Mouse (Mus musculus) midbrain, postnatal 0 days (tissue): ENCODE data around the gene Slc25a31. TPM values are rescaled to one million over a fixed set of nuclear protein-coding genes. Genes with fewer than 3 reads are reported as not detected.

ENCODE experiments used
- ATAC-seq: fragments of 200-750 bp; cut with Nextera tagmentation; 2 replicates; pipeline ENCODE4 v1.8.0; 2017; ENCODE audit warnings: moderate number of reproducible peaks, mild to moderate bottlenecking, moderate TSS enrichment, moderate library complexity; ENCODE audit not compliant: low FRiP score
- DNase-seq: peaks from one replicate; pipeline ENCODE4 v3.0.0-alpha.2; 2015; ENCODE audit warnings: low spot score
- H3K27ac ChIP-seq: fragments of 300-500 bp; sonication (generic); 2 replicates; pipeline ENCODE4 v1.5.1; 2014; ENCODE audit warnings: low read depth, mild to moderate bottlenecking, low read length, mixed read lengths
- H3K27me3 ChIP-seq: fragments of 300-500 bp; sonication (generic); 2 replicates; pipeline ENCODE4 v1.6.1; 2014; ENCODE audit warnings: low read length, control low read depth, mixed read lengths; ENCODE audit not compliant: insufficient read depth
- H3K36me3 ChIP-seq: fragments of 300-500 bp; sonication (generic); 2 replicates; pipeline ENCODE4 v1.6.1; 2014; ENCODE audit warnings: low read length, control low read depth, mixed read lengths; ENCODE audit not compliant: insufficient read depth
- H3K4me1 ChIP-seq: fragments of 300-500 bp; sonication (generic); 2 replicates; pipeline ENCODE4 v1.6.1; 2014; ENCODE audit warnings: mild to moderate bottlenecking, control low read depth, antibody characterized with exemption, low read length, mixed read lengths; ENCODE audit not compliant: insufficient read depth
- H3K4me2 ChIP-seq: fragments of 300-500 bp; sonication (generic); 2 replicates; pipeline ENCODE4 v1.6.1; 2014; ENCODE audit warnings: low read depth, mild to moderate bottlenecking, low read length, mixed read lengths; ENCODE audit not compliant: poor library complexity, severe bottlenecking
- H3K4me3 ChIP-seq: fragments of 300-500 bp; sonication (generic); 2 replicates; pipeline ENCODE4 v1.5.1; 2014; ENCODE audit warnings: low read depth, mild to moderate bottlenecking, low read length, moderate library complexity
- H3K9ac ChIP-seq: fragments of 300-500 bp; sonication (generic); replicated peaks from 2 replicates; pipeline ENCODE4 v1.6.1; 2014; ENCODE audit warnings: mild to moderate bottlenecking, low read length, moderate library complexity, mixed read lengths; ENCODE audit not compliant: poor library complexity, severe bottlenecking
- H3K9me3 ChIP-seq: fragments of 300-500 bp; sonication (generic); 2 replicates; pipeline ENCODE4 v1.6.1; 2016; ENCODE audit warnings: low read length, control low read depth
- CTCF ChIP-seq: IDR thresholded peaks from 2 replicates; pipeline ENCODE4 v1.5.1; 2016; ENCODE audit warnings: antibody characterized with exemption, mild to moderate bottlenecking
- WGBS: fragments of 180-500 bp; shearing (Covaris S2); extraction: QIAGEN DNeasy Blood & Tissue Kit; methylation state at CpG from one replicate; pipeline ENCODE4 v1.1.7; 2014; 5-methylcytosine and 5-hydroxymethylcytosine counted together
- polyA plus RNA-seq: library from polyadenylated mRNA; unstranded; fragments of >200 nt; fragmentation: Nextera tagmentation; extraction: Ambion mirVana; gene quantifications from 2 replicates; pipeline ENCODE4 v1.2.1, GENCODE M21; 2015
- total RNA-seq: library from RNA; depleted of rRNA; stranded (reverse); fragments of >200 nt; gene quantifications from 2 replicates; pipeline ENCODE4 v1.2.3, GENCODE M21; 2014; rRNA removed

The Slc25a31 gene
- total and polyA plus RNA-seq, 2 experiments from 2014 or later, result 0.09 to 0.49 TPM

DNA sequence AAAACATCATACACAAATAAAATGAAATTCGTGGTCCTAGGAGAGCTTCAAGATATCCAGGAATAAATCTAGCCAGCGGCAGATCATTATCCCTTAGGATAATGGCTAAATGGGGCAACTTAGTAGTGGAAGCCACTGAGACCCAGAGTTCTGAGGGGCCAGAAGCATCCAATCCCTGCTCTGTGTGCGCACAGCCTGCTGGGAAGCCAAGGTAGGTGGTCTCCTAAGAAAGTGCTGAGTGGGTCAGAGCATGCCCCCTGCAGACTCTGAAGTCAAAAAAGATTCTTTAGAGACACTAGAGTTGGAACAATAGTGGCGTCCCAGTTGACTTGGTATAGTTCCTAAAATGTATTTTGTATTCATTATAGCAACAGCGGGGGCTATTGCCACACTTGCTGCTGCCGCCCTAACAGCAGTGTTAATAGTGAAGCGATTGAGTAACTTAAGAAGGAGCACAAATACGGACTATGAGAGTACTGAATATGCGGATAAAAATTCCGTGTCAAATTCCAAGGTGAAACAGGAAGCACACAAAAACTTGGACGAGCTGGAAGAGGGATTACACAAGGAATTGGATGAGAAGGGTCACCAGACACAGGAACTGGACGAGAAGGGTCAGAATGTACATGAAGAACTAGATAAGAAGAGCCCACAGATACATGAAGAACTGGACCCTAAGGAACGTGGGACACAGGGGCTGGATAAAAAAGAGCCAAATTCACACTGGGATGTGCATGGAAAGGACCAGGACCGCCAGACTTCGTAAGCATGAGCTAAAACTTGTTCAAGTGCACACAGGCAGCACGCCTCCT is 35.6 kb downstream of the Slc25a31 start, which contains the start of gene Hspa4l:
TSS of gene Hspa4l (plus strand) at position 472 of the 812 bp plus-strand sequence.
- no peak for ATAC-seq
- DNase-seq, result peak; percentile 9
- H3K36me3 ChIP-seq, result no peaks in the 10 kb centered on the region
- no peak for TF ChIP-seq CTCF
- H3K27me3 ChIP-seq, result no peaks in the 10 kb centered on the region
- peak within 1 kb of the TSS; percentile 92 for H3K4me2 ChIP-seq
- H3K9ac ChIP-seq, result peak within 1 kb of the TSS; percentile 80
- H3K4me1 ChIP-seq, result no peaks in the 10 kb centered on the region
- no peaks in the 10 kb centered on the region for H3K9me3 ChIP-seq
- H3K4me3 ChIP-seq, result peak within 1 kb of the TSS; percentile 94
- H3K27ac ChIP-seq, result peak within 1 kb of the TSS; percentile 85
- WGBS, result 12% methylated on average over 16 of the region's 16 CpGs

GRCm38 (mm10) chr3:40744836-40745660 is 36.4 kb downstream of the Slc25a31 start:
- Histone ChIP-seq H3K36me3 (no peaks in the 10 kb centered on the region), H3K4me2 (peak overlapping the region; percentile 92), H3K27me3 (no peaks in the 10 kb centered on the region), H3K4me1 (no peaks in the 10 kb centered on the region), H3K27ac (peak overlapping the region; percentile 85), H3K9me3 (no peaks in the 10 kb centered on the region), H3K4me3 (peak overlapping the region; percentile 94), H3K9ac (peak overlapping the region; percentile 80)
- under 1% methylated on average over 57 of the region's 93 CpGs for WGBS
- DNase-seq (peak; percentile 93), ATAC-seq (peak; percentile 96)
- TF ChIP-seq CTCF, result no peak

GRCm38 (mm10) chr3:40745661-40746547 is 37.2 kb downstream of the Slc25a31 start:
- Histone ChIP-seq H3K27ac (peak overlapping the region; percentile 85), H3K36me3 (no peaks in the 10 kb centered on the region), H3K9ac (peak overlapping the region; percentile 80), H3K27me3 (no peaks in the 10 kb centered on the region), H3K4me2 (peak overlapping the region; percentile 92), H3K4me1 (no peaks in the 10 kb centered on the region), H3K4me3 (peak overlapping the region; percentile 94), H3K9me3 (no peaks in the 10 kb centered on the region)
- ATAC-seq, result peak; percentile 68
- under 1% methylated on average over 36 of the region's 37 CpGs for WGBS
- TF ChIP-seq CTCF, result peak; percentile 15; the same call in 1 of the 2 replicates
- DNase-seq, result peak; percentile 36

DNA sequence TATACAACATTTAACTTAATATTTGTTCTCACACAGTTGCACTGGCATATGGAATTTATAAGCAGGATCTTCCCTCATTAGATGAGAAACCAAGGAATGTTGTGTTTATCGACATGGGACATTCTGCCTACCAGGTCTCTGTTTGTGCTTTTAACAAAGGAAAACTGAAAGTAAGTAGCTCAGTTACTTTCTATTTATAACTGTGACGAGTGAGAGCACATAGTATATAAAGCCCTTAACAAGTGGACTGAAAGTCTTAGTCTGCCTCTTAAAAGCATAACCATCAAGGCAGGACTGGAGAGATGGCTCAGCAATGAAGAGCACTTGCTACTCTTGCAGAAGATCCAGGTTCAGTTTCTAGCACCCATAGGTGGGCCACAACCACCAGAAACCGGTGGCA is 52.1 kb downstream of the Slc25a31 start:
- H3K36me3 ChIP-seq, result peaks cover 24% of the 10 kb centered on the region
- no peak overlapping the region for H3K9ac ChIP-seq
- TF ChIP-seq CTCF, result no peak
- H3K4me2 ChIP-seq, result no peak overlapping the region
- no peak overlapping the region for H3K27ac ChIP-seq
- no peaks in the 10 kb centered on the region for H3K9me3 ChIP-seq
- no peaks in the 10 kb centered on the region for H3K4me1 ChIP-seq
- no peaks in the 10 kb centered on the region for H3K27me3 ChIP-seq
- 93% methylated on average over 3 of the region's 3 CpGs for WGBS
- H3K4me3 ChIP-seq, result no peak overlapping the region
- DNase-seq (no peak), ATAC-seq (no peak)

- no peak for DNase-seq
- no peak for TF ChIP-seq CTCF
- no peak for ATAC-seq
- Histone ChIP-seq H3K4me2 (no peak overlapping the region), H3K27me3 (no peaks in the 10 kb centered on the region), H3K4me1 (no peaks in the 10 kb centered on the region), H3K27ac (no peak overlapping the region), H3K4me3 (no peak overlapping the region), H3K9ac (no peak overlapping the region), H3K36me3 (peaks cover 24% of the 10 kb centered on the region), H3K9me3 (no peaks in the 10 kb centered on the region)
- 95% methylated on average over 2 of the region's 2 CpGs for WGBS
Observed at GRCm38 (mm10) chr3:40761312-40761711, 52.7 kb downstream of the Slc25a31 start.

Other genes starting within 250 kb of the Slc25a31 start
- gene Intu, start 177.6 kb upstream of the Slc25a31 start, total RNA-seq, result 6.7 and 7.6 TPM in 2 replicates
- gene Intu, start 177.6 kb upstream of the Slc25a31 start, polyA plus RNA-seq, result 2.5 TPM in 2 replicates
- gene Hspa4l, start 35.6 kb downstream of the Slc25a31 start, total RNA-seq, result 33.2 and 39.5 TPM in 2 replicates
- 38.8 and 43.1 TPM in 2 replicates for gene Hspa4l, start 35.6 kb downstream of the Slc25a31 start, polyA plus RNA-seq
- 8.7 and 9.7 TPM in 2 replicates for gene Plk4, start 91.2 kb downstream of the Slc25a31 start, total RNA-seq
- gene Plk4, start 91.2 kb downstream of the Slc25a31 start, polyA plus RNA-seq, result 9.2 and 9.6 TPM in 2 replicates
- 8.5 and 10.2 TPM in 2 replicates for gene Mfsd8, start 138.0 kb downstream of the Slc25a31 start, total RNA-seq
- 6.7 TPM in 2 replicates for gene Mfsd8, start 138.0 kb downstream of the Slc25a31 start, polyA plus RNA-seq
- gene Abhd18, start 138.1 kb downstream of the Slc25a31 start, total RNA-seq, result 14.8 and 15.9 TPM in 2 replicates
- gene Abhd18, start 138.1 kb downstream of the Slc25a31 start, polyA plus RNA-seq, result 8.3 and 8.5 TPM in 2 replicates
- gene 1700034I23Rik, start 193.7 kb downstream of the Slc25a31 start, total RNA-seq, result 0.14 TPM in 1 of 2 replicates, not detected in the other
- gene 1700034I23Rik, start 193.7 kb downstream of the Slc25a31 start, polyA plus RNA-seq, result 0.13 and 0.28 TPM in 2 replicates
- 11.9 and 12.8 TPM in 2 replicates for gene Larp1b, start 241.0 kb downstream of the Slc25a31 start, total RNA-seq
- 3.2 and 5.0 TPM in 2 replicates for gene Larp1b, start 241.0 kb downstream of the Slc25a31 start, polyA plus RNA-seq